Mouse (Mus musculus) cortical plate, adult 2 months (tissue): Measurements from ENCODE around the gene Nf2.

Experiments used
- CTCF ChIP-seq: fragments of 200-500 bp; IDR thresholded peaks from 2 replicates; pipeline ENCODE4 v1.5.1; 2011; ENCODE audit warnings: mild to moderate bottlenecking, control low read depth, low read length; ENCODE audit not compliant: insufficient read depth; ENCODE audit errors: extremely low read depth
- POLR2A ChIP-seq: fragments of 200-500 bp; IDR thresholded peaks from 2 replicates; pipeline ENCODE4 v1.6.1; 2011; ENCODE audit warnings: mild to moderate bottlenecking, low read length, control low read depth; ENCODE audit not compliant: insufficient read depth; ENCODE audit errors: extremely low read depth

GRCm38 (mm10) chr11:4886987-4887386, 37.7 kb upstream of the Nf2 start:
- TF ChIP-seq POLR2A (no peak), CTCF (no peak)
